Comparison of ENCODE assay signal across 20 mouse cellular contexts in genomic region chr15:28227316-28227715, GRCm38 (mm10). TPM values are rescaled to one million over a fixed set of nuclear protein-coding genes. Genes with fewer than 3 reads are reported as not detected.
"Had no signal": no experiment of that assay in that cellular context is flagged by ENCODE, and none has a peak within 500 bp of the region (broad histone marks: within the 10 kb centered on the region; RNA-seq: fewer than 3 reads in every experiment).

No protein-coding gene starts in this region.

- H3K4me1 ChIP-seq: lung, embryonic 15.5 days; megakaryocyte, embryonic 14.5 days; midbrain, embryonic 12.5 days; neural tube, embryonic 12.5 days; stomach, embryonic 15.5 days had no signal

- H3K27ac ChIP-seq: lung, embryonic 15.5 days; macrophage; midbrain, embryonic 12.5 days; neural tube, embryonic 12.5 days; stomach, embryonic 15.5 days; stomach, postnatal 0 days had no signal

- ATAC-seq: liver, postnatal 0 days; lung, postnatal 0 days had no signal

- DNase-seq: liver, postnatal 0 days; lung, adult 2 months; lung, postnatal 14 days; lung, postnatal 36 days; midbrain, embryonic 14.5 days; right cerebral cortex, postnatal 14 days; thymus, adult 2 months; thymus, postnatal 25 days; thymus, postnatal 4 days had no signal

- H3K9ac ChIP-seq: liver, postnatal 0 days; lung, embryonic 15.5 days; midbrain, embryonic 12.5 days; neural tube, embryonic 12.5 days; stomach, embryonic 15.5 days had no signal

- H3K4me3 ChIP-seq: lung, embryonic 15.5 days; megakaryocyte, embryonic 14.5 days; midbrain, embryonic 12.5 days; neural tube, embryonic 12.5 days; stomach, embryonic 15.5 days had no signal

- H3K36me3 ChIP-seq: lung, embryonic 15.5 days; midbrain, embryonic 12.5 days; neural tube, embryonic 12.5 days; stomach, embryonic 15.5 days had no signal

- H3K9me3 ChIP-seq: lung, embryonic 15.5 days; megakaryocyte, embryonic 14.5 days; midbrain, embryonic 12.5 days; neural tube, embryonic 12.5 days; stomach, embryonic 15.5 days had no signal

RNA-seq across cellular contexts. Expression of gene Dnah5, which starts 23.8 kb away (rescaled TPM):
- total RNA-seq: megakaryocyte progenitor cell, adult 5-6 weeks; monocyte, adult 5-6 weeks; neutrophil, adult 5-6 weeks had no signal
